8 mouse cellular contexts compared by ENCODE assay signal in the genomic region with DNA sequence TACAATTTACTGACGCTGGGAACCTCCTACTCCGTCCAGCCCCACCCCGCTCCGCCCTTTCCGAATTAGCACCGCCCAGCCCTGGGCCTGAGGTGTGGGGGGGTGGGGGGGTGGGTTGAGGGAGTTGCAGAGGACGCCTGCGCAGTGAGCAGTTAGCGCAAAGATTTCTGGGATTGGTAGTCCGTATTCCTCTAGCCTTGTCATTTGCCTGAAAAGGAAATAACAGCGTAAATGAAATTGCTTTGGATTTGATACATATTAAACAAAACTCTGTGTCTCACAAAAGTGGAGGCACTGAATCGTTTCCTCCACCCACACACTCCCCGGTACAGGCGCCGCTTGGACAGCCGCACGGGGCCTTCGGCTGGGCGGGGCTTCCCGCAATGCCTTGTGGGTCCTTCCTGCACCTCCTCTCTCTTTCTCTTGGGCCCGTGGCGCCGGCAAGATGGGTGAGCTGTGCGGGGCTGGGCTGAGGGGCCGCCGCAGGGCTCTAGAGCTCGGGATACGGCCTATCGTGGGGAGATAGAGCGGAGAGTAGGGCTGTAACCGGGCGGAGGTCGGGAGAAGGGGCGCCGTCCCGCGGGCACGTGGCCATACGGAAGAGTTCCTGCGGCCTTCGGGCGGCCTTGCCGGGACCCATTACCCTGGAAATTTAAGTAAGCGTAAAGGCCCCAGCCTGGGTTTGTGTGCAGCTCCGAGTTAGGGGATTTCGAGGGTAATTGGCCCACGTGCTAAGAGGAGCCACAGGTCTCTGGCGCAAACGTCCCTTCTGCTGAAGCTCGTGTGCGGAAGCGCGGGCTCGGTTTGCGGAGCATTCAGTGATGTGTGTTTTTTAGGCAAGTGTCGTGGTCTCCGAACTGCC. TPM values are rescaled to one million over a fixed set of nuclear protein-coding genes. Genes with fewer than 3 reads are reported as not detected.
DNase-seq lines count a peak whose midpoint lies in the region; ATAC-seq and TF ChIP-seq lines count a peak whose summit lies in the region.

A gene (plus strand): TSS at position 208 of the 862 bp plus-strand sequence.

- no peaks in the 10 kb centered on the region for H3K4me1 ChIP-seq in hindbrain, postnatal 0 days (ENCODE audit: insufficient read depth, low read length)

- peak; percentile 93 for DNase-seq in ZHBTc4 (ENCODE audit: low read depth, low spot score)
- DNase-seq in gastrocnemius, adult 2 months: peak; percentile 93
- DNase-seq in hindbrain, postnatal 0 days (ENCODE audit: low spot score): peak; percentile 96
- peak; percentile 85 to 87 for DNase-seq in left cerebral cortex, adult 2 months (ENCODE audit: extremely low spot score in 1 of 2, low spot score in 2 of 2)
- peak; percentile 86 to 89 for DNase-seq in right cerebral cortex, adult 2 months (ENCODE audit: low spot score in 2 of 2)
- DNase-seq in urinary bladder, postnatal 14 days (ENCODE audit: low spot score): peak; percentile 89

- peak within 1 kb of the TSS; percentile 68 for H3K4me2 ChIP-seq in hindbrain, postnatal 0 days (ENCODE audit: low read depth, low read length)

- H3K4me3 ChIP-seq in gastrocnemius, adult 2 months: peak within 1 kb of the TSS; percentile 95
- peak within 1 kb of the TSS; percentile 86 for H3K4me3 ChIP-seq in hindbrain, postnatal 0 days (ENCODE audit: low read length)
- H3K4me3 ChIP-seq in left cerebral cortex, adult 2 months: peak within 1 kb of the TSS; percentile 74

- peak within 1 kb of the TSS; percentile 97 for H3K27ac ChIP-seq in gastrocnemius, adult 2 months
- peak within 1 kb of the TSS; percentile 83 for H3K27ac ChIP-seq in hindbrain, postnatal 0 days
- H3K27ac ChIP-seq in left cerebral cortex, adult 2 months: peak within 1 kb of the TSS; percentile 99

- peak within 1 kb of the TSS; percentile 88 for H3K9ac ChIP-seq in hindbrain, postnatal 0 days (replicated peaks; ENCODE audit: low read length)

- under 1% methylated on average over 57 of the region's 57 CpGs for WGBS in hindbrain, postnatal 0 days

- H3K27me3 ChIP-seq in hindbrain, postnatal 0 days (ENCODE audit: insufficient read depth, low read length): no peaks in the 10 kb centered on the region

- no peaks in the 10 kb centered on the region for H3K9me3 ChIP-seq in hindbrain, postnatal 0 days (ENCODE audit: low read length)

- no peak for TF ChIP-seq CTCF in gastrocnemius, adult 2 months (IDR thresholded peaks at IDR 0.05)
- no peak for TF ChIP-seq CTCF in hindbrain, postnatal 0 days (IDR thresholded peaks at IDR 0.05; ENCODE audit: low read depth)
- TF ChIP-seq CTCF in left cerebral cortex, adult 2 months (IDR thresholded peaks at IDR 0.05): no peak

- intact Hi-C loops in gastrocnemius, adult 2 months (cut with DNase I): loop anchor here (10.0 kb wide), 1 partner anchor 302 kb away; a partner anchor contains a TSS
- intact Hi-C loops in left cerebral cortex, adult 2 months (cut with DNase I): no loop called here

- peak; percentile 93 for ATAC-seq in common myeloid progenitor, adult 5-6 weeks (replicated peaks; ENCODE audit: low read depth, poor library complexity, severe bottlenecking)
- ATAC-seq in hindbrain, postnatal 0 days: peak; percentile 99
- ATAC-seq in megakaryocyte, adult 5-6 weeks (ENCODE audit: poor library complexity, severe bottlenecking): peak; percentile 95

- H3K36me3 ChIP-seq in hindbrain, postnatal 0 days (ENCODE audit: insufficient read depth, low read length): peaks cover 18% of the 10 kb centered on the region

RNA-seq across cellular contexts. Expression of the gene that starts here (rescaled TPM):
- 1,609 and 2,545 TPM in 2 replicates for total RNA-seq in common myeloid progenitor, adult 5-6 weeks (2017)
- total RNA-seq in gastrocnemius, adult 2 months (2021): 100 to 1,000 TPM; 179 to 231 TPM
- 133 and 170 TPM in 2 replicates for total RNA-seq in hindbrain, postnatal 0 days (2014; rRNA removed)
- 146 and 154 TPM in 2 replicates for polyA plus RNA-seq in hindbrain, postnatal 0 days (2015; fragmentation: Nextera tagmentation; extraction: Ambion mirVana)
- total RNA-seq in left cerebral cortex, adult 2 months (2021): 100 to 1,000 TPM; 183 to 195 TPM
- total RNA-seq in megakaryocyte, adult 5-6 weeks (2015): 1,373 and 1,381 TPM in 2 replicates
- 1,440 and 1,451 TPM in 2 replicates for total RNA-seq in megakaryocyte, adult 5-6 weeks (2017)

Comparison
In these comparisons a context has a peak if more than half of its experiments do, and no peak if none do; other contexts are left out.
1. Peak in every context shown above with its lines: DNase-seq, ATAC-seq, H3K4me3 ChIP-seq and H3K27ac ChIP-seq.